Mouse (Mus musculus) brain, adult 2 months (tissue): ENCODE results near the gene Dclre1c.
"Not testable (repeated sequence)": the region's sequence is repeated elsewhere in the genome, so short reads cannot be mapped to it uniquely, and the experiment has no call there.

Experiments
- DNase-seq: peaks from one replicate; pipeline ENCODE4 v3.0.0; 2011; ENCODE audit warnings: low read depth, low spot score

Dclre1c gene

DNA sequence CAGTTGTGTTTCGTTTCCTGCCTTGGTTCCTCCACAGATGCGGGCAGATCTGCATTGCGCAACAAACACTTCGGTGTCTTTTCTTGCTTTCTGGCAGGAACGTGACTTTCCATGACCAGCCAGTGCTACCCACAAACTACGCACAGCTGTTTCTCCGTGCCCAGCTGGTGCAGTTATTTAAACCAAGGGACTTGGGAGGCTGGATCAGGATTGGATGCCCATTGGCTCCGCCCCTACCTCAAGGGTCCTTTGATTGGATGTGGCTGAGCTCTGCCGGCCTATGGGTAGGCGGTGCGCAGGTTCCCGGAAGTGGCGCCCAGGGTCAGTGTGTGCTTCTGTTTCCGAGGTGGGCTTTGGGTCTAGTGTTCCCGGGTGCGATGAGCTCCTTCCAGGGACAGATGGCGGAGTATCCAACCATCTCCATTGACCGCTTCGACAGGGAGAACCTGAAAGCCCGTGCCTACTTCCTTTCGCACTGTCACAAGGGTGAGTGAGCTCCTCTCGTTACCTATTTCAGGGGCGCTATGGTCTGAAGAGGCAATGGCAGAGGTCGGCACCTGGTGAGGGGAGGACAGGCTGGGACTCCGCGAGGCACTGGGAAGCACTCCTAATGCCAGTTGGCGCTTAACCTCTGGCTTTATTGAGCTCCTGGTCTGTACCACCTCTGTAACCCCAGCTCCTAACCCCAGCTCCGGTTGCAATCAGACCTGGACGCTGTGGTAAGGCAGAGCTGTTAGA is at the start of gene Dclre1c:
TSS of gene Dclre1c (plus strand) at position 291 of the 738 bp plus-strand sequence.
- peak; percentile 97 for DNase-seq

DNA sequence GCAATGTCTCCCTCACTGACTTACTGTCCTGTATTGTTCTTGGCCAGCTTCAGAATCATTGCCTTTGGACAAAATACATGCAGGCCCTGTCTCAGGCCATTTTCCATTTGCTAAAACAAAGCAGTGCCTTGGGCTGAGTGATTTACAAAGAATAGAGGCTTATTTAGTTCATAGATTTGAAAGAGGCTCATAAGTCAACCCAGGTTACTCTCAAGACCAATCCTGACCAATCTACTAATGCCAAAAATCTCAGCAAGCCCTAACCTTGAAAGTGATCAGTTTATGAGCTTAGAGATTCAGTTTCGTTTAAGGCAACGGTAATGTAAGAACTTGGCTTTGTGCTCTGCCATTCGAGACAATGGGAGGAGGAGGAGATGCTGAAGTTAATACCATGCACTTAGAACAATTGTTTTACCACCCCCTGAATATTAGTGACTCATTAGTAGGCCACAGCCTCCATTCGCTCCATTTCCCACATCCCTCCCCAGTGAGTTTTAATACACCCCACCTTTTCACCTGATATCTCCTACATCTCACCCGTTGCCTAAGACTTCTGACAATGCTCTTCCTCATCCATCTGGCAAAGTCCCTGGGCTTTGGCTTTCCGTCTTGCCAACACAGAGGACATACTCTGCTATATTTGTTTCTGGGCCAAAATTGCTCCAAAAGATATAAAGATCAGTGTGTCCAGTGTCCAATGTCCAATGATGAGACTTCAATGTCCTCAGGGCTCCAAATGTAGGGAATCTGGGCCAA is 36.6 kb upstream of the Dclre1c start:
- DNase-seq, result peak; percentile 21

DNA sequence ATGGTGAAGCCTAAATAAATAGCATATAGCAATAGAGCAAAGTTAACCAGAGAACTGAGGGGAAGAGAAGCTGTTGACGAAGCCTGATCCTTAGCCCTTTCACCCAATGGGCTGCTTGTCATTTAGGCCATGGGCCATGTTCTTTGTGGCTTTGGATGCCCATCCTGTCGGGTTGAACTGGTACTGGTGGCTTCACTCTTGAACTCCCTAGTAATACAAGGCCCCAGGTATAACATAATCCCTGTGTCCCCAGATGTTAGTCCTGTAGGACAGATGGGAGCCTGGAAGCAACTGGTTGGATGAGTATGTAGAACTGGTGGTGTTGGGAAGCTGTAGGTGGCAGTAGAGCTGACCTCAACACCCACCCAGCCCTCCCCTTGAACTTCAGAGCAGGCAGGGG is 32.0 kb upstream of the Dclre1c start:
- no peak for DNase-seq

DNA sequence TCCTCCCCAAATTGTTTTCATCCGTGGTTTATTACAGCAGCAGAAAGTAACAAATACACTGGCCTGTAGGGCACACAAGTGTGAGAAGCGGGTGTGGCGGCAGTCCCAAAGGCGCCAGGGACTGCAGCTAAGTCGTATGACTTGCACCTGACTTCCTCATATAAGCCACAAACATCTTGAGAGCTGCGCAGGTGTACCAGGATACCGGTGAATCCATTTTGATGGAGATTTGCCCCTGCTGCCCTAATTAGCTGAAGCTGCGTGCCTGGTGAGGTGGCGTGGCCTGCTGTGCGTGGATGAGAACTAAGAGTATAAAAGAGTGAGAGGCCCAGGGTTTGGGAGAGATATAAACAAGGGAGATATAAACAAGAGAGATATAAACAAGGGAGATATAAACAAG is 26.8 kb upstream of the Dclre1c start, which contains the start of gene Olah:
TSS of gene Olah (minus strand) at position 101 of the 400 bp plus-strand sequence.
- not testable (repeated sequence) for DNase-seq

DNA sequence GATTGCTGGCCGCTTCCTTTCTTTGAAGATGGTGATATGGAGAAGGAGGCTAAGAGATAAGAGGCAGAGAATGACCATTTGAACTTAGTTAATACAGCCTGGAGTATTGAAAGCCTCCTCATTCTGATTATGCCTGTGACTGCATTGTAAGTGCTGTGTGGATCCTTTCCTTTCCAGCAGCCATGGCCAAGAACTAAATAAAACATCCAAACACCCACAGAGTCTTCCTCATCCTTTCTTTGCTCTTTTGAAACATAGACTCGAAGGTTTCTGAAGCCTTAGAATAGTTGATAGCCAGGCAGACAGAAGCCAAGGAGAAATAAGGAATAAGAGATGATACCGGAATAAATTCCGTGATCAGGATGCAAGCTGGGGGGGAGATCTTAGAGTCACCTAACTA is 17.9 kb upstream of the Dclre1c start:
- no peak for DNase-seq

DNA sequence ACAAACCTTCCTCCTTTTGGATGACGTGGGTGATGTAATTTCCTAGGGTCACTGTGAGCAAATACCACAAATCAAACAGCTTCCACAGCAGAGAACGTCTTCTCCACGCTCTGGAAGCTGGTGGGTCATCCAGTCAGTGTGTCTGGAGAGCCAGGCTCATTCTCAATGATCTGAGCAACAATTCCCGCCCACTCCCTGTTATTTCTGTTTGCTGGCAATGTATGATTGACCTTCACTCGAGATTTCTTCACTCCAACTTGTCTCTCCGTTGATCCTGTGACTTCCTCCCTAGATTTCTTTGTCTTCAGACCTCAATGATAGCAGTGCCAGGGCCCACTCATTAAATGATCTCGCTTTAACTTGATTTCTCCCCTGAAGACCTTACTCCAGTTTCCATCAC is 16.2 kb upstream of the Dclre1c start:
- no peak for DNase-seq

DNA sequence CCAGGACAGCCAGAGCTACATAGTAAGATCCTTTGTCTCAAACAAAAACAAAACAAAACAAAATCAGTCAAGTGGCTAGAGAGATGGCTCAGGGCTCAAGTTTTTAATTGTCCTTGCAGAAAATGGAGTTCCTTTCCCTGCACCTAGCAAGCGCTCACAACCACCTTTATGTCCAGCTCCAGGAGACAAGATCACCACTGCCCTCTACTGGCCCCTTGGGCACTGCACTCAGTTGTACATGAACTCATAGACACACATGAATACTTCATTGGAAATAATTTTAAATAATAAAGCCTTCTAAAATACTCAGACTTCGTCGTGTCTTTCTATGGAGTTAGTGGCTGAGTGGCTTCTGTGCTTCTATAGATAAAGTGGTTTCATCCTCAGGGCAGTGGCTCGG is 9.7 kb upstream of the Dclre1c start:
- DNase-seq, result peak; percentile 66

DNA sequence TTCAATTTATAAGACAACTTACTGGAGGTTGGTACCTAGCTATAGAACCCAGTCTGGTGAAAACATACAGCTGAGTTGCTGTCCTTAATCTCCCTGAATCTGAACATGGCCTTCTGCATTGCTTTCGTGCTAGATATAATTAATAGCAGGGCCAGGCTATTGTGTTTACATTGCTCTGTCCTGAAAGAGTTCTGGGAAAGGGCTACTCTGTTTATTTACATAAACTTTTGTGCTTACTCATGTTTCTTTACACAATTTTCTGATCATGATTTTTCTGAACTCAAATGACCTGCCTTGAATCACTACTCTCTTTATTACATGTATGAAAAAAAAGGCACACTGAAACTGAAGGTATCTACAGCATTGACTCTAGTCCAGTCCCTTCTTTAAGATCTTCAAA is 8.3 kb upstream of the Dclre1c start:
- DNase-seq, result no peak

DNA sequence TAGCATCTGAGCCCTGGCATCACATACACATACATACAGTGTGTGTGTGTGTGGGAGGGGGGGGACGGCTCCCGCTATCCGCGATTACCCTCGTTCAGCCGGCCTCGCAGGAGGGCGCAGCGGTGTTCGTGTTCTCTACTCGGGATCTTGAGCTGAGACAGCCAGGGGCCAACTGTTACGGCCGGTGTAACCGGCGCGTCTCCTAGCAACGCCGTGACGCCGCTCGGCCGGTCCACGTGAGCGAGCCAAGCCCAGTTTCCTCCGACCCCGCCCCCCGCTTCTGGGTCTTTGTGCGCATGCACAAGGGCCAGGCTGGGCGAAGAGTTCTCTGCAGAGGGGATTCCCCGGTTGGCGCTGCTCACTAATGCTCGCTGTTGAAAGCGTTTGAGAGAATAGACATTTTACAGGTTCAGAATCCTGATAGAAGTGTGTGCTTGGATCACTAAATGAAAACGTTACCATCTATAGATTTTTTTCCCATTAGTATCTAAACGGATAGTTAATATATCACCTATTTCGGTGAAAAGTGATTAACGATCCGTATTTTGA is 5.0 kb upstream of the Dclre1c start:
- peak; percentile 94 for DNase-seq

DNA sequence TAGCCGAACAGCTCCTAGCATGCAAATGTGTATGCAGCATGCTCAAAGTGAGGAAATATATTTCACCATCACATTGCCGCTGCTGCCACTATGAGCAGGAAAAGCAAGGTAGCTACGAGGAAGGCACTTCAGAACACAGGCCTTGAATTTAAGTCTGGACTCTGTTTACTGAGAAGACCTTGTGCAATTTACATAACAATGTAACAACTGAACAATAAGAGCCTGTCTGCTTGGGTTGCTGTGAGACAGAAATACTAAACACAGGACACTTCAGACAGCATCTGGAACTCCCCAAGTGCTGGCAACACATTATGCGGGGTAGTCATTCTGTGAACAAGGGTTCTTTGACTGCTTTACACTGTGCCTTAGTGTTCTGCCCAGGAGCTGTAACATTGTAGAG is 3.8 kb upstream of the Dclre1c start:
- DNase-seq, result peak; percentile 79

DNA sequence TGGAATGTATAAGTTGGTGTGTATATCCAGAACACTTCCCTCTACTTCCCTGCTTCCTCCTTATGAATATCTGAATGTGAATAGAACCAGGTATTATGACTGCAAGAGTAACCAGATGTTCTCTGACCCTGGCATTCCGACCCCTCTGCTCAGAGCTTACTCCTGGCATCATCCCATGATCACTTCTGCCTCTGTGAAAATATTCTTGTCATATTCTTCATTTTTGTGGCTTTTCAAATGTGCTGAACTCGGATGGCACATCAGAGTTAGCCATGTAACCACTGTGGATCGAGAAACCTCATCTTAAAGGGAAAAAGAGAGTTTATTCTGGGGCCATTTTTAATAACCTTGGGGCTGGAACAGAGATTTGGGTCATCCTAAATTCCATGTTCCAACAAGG is 1.4 kb upstream of the Dclre1c start, which contains the start of gene Meig1:
TSS of gene Meig1 (minus strand) at position 101 of the 400 bp plus-strand sequence.
- DNase-seq, result no peak

DNA sequence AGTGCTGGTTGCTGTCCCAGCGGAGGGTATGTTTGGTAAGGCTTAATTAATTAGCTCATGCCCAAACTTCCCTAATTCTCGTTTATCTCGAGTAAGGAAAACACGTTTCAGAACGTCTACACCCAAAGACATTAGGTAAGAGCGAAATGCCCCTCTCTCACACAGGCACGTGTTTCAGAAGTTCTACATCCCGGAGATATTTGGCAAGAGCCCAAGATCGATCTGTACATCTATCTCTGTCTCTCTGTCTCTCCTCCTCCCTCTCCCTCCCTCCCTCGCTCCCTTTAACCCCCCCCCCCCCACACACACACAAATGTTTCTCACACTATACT is 614 bp downstream of the Dclre1c start:
- DNase-seq, result no peak

DNA sequence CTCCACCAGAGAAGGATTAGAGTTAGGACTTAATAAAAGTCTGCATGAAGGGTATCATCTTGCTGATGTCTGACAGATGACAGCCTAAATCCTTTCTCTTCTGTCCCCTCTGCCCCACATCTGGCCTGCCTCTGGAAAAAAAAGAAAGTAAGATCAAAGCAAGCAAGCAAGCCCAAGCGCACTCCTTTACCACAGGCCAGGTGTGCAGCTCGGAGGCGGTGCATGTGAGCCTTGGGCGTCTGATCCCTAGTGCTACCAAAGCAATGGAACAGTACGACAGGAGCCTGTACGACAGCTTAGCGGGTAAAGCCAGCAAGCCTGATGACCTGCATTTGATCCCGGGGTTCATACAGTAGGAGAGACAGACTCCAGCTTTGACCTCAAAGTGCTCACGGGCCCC is 7.0 kb downstream of the Dclre1c start:
- DNase-seq, result no peak

DNA sequence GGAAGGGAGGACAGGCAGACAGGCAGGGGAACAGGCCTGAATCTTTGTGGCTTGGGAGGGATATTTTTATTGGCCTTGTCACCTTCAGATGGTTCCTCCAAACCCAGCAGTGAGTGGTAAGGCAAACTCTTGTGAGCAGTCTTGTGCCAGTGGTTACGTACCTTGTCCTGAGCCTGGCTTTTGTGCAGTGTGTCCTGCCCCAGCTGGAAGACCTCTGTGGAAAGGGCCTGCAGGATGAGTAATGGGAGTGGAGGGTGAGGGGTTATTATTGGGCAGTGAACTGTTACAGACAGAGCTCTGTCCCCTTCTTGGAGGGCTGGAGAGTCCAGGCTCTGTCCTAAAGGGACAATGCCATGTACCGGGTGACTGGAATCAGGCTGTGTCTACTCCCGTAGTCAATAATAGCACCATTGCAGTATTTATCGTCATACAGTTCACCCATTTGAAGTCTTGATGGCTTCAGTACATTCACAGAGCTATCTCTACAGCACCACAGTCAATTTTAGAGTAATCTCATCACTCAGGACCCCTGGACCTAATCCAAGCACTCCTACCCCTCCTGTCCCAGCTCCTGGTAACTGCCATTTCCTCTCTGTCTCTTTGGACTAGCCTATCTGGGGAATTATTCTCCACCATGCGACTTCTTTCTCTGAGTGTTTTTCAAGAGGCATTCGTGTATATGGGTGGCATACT is 11.6 kb downstream of the Dclre1c start:
- no peak for DNase-seq

DNA sequence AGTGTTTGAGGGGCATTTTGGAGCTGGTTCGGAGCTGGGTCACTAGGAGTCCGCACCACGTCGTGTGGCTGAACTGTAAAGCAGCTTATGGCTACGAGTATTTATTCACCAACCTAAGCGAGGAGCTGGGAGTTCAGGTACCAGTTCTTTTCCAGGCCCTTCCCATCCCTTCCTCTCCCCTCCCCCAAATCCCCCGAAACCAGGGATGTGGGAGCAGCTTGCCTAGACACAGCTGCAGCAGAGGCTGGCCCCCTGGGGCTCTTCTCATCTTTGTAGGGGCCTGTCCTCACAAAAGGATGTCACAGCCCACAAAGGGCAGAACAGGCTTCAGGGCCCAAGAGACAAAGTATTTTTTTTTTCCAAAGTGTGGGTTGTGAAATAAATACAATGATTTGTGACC is 14.0 kb downstream of the Dclre1c start:
- no peak for DNase-seq

DNA sequence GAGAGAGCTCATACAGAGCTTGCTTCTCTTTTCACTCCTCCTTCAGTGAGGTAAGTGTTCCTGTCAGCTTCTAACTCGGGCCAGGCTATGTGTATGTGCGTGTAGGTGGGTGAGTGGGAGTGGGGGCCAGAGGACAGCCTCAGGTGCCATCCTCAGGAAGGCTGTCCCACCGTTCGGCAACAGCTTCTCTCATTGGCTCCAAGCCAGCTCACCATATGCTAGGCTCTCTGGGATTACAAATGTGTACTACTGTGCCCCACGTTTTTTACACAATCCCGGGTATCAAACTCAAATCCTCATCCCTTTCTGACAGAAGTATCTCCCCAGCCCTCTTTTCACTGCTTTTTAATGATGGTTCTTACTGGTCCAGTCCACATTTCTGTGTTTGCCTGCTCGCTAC is 20.3 kb downstream of the Dclre1c start:
- peak; percentile 17 for DNase-seq

DNA sequence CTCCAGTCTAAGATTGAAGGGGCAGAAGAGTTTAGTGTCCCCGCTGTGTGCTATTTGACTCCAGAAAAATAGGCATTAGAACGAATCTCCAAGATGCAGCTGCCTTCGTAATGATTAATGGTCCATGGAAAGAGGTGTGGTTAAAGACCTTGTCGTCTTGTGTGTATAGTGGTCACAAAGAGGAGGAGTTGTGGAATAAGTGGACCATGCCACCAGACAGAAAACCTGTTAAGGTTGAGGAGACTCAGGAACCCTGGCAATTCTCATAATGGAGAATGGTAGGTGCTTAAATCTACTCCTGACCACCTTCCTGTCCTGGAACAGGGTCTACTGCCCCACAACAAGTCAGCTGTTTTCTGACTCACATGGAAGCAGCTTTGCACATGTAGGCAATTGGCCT is 22.1 kb downstream of the Dclre1c start:
- DNase-seq, result no peak

DNA sequence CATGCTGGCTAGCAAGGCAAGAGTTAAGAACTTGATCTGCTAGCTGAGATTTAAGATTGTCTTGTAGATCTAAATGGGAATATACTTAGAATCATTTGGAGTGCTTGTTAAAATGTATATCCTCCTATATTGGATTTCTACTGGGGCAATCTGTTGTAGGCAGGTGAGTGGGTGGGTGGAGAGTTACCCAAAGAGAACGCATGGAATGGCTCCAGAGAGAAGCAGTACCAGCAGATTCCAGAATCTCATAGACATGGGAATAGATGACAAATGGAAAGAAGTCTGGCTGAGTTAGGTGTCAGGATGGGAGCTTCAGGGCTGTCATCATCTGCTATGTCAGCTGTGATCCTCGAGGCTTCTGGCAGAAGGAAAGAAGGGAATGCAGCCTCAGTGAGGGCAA is 25.5 kb downstream of the Dclre1c start:
- DNase-seq, result peak; percentile 80

DNA sequence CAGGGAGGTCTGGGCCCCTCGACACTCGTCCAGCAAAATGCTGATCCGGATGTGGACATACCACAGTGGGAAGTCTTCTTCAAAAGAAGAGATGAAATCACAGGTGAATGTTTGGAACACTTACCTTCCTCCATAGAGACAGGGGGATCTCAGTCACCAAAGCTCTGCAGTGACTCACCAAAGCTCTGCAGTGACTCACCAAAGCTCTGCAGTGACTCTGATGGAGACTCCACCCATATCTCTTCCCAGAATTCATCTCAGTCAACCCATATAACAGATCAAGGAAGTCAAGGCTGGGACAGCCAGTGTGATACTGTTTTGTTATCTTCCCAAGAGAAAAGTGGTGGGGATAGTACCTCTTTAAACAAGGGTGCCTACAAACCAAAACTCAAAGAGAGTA is 29.2 kb downstream of the Dclre1c start:
- peak; percentile 23 for DNase-seq

DNA sequence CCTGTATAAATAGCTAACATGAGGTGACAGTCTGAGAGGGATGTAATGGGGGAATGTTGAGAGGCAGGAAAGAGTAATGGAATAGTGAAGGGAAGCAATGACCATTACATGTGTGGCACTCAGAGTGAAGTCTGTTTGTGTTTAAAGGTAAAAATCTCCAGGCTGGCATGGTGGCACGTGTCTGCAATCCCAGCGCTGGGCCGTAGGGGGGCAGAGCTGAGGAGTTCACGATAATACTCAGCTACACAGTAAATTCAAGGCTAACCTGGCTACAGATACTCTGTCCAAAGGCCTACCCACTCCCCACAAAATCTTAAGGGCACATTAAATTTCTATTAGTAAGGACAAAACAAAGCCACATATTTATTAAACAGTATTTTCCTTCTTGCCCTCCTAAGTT is 32.7 kb downstream of the Dclre1c start:
- DNase-seq, result no peak

DNA sequence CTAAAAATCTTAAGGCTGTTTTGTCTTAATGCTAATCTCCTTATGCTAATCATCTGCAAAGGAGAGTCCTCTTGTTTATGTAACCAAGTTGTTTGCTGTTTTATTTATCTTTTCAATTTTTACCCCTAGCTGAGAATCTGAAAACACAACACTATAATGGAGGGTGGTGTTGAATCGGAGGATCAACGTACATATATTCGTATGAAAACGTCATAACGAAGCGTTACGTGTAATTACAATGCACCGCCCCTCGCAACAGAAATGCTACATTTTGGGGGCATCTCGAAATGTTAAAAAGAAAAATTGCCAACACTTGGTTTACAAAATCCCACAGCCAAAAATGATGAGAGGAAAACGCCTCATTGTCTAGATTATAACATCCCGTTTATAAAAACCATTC is 50.0 kb downstream of the Dclre1c start:
- no peak for DNase-seq

DNA sequence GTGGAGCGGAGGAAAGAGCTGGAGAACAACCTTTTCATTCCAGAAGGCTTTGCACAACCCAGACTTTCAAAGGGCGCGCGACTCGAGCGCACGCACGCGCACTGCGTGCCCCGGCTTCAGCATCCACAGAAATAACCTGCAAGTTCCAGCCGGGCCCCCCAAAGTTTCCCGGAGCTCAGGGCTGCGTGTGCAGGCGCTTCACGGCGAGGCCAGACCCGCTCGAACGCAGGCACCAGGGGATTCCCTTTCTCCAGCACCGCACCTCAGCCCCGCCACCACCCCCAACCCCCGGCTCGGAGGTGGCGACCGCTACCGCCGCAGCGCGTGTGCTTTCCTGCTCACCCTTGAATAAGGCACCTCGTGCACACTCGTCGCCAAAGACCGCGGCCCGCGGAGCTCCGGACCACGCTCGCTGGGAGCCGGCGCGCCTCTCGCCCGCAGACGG is 50.5 kb downstream of the Dclre1c start:
- peak; percentile 80 for DNase-seq
